Mouse (Mus musculus) C2C12 (cell line): ENCODE measurements around the gene Pde6h. TPM values are rescaled to one million over a fixed set of nuclear protein-coding genes. Genes with fewer than 3 reads are reported as not detected.

Source experiments
- H3K27me3 ChIP-seq: one replicate; pipeline ENCODE4 v1.6.1; 2011; ENCODE audit not compliant: control insufficient read depth, insufficient read depth, insufficient read length
- H3K36me3 ChIP-seq: one replicate; pipeline ENCODE4 v1.6.1; 2011; ENCODE audit not compliant: control insufficient read depth, insufficient read depth
- H3K4me3 ChIP-seq: one replicate; pipeline ENCODE4 v1.5.1; 2011; ENCODE audit warnings: mild to moderate bottlenecking, control low read depth; ENCODE audit not compliant: poor library complexity, insufficient read depth, severe bottlenecking
- H3K79me2 ChIP-seq: one replicate; pipeline ENCODE4 v1.6.1; 2011; ENCODE audit not compliant: control insufficient read depth, insufficient read depth
- H3K79me3 ChIP-seq: one replicate; pipeline ENCODE4 v1.6.1; 2011; ENCODE audit warnings: low read depth, control low read depth
- H3ac ChIP-seq: one replicate; pipeline ENCODE3; 2011; ENCODE audit warnings: low read depth; ENCODE audit not compliant: control insufficient read depth, insufficient read length
- CEBPB ChIP-seq: IDR thresholded peaks from one replicate; pipeline ENCODE4 v1.6.1; 2011; ENCODE audit warnings: low read depth, mild to moderate bottlenecking, control low read depth, moderate library complexity
- CTCF ChIP-seq: IDR thresholded peaks from one replicate; pipeline ENCODE4 v1.5.1; 2011; ENCODE audit not compliant: control insufficient read depth, insufficient read depth, insufficient read length
- FOSL1 ChIP-seq: IDR thresholded peaks from one replicate; pipeline ENCODE4 v1.8.0; 2011; ENCODE audit warnings: mild to moderate bottlenecking, low read length; ENCODE audit not compliant: poor library complexity, insufficient read depth, severe bottlenecking
- MAX ChIP-seq: IDR thresholded peaks from one replicate; pipeline ENCODE4 v1.6.1; 2011; ENCODE audit warnings: mild to moderate bottlenecking, control low read depth
- MYOD1 ChIP-seq: IDR thresholded peaks from one replicate; pipeline ENCODE4 v1.6.1; 2011; ENCODE audit warnings: low read depth; ENCODE audit not compliant: control insufficient read depth, insufficient read length
- MYOG ChIP-seq: IDR thresholded peaks from one replicate; pipeline ENCODE4 v1.6.1; 2011; ENCODE audit not compliant: control insufficient read depth, insufficient read length; ENCODE audit errors: extremely low read depth
- USF1 ChIP-seq: IDR thresholded peaks from one replicate; pipeline ENCODE4 v1.6.1; 2011; ENCODE audit warnings: low read depth, mild to moderate bottlenecking, control low read depth, moderate library complexity
- polyA plus RNA-seq: library from polyadenylated mRNA; unstranded; fragments of >200 nt; fragmentation: generic; extraction: Trizol; gene quantifications from one replicate; pipeline ENCODE4 v1.2.1, GENCODE M21; 2012; ENCODE audit warnings: missing spikeins

Pde6h gene
- polyA plus RNA-seq, 1 experiment: 0.26 TPM

GRCm38 (mm10) chr6:136980331-136980746 lies 56.7 kb downstream of the Pde6h start:
- H3K79me3 ChIP-seq: no peaks in the 10 kb centered on the region
- H3K36me3 ChIP-seq: no peaks in the 10 kb centered on the region
- H3K27me3 ChIP-seq: no peaks in the 10 kb centered on the region
- TF ChIP-seq MYOG (no peak), MAX (no peak), CTCF (no peak), FOSL1 (no peak), CEBPB (no peak), USF1 (no peak), MYOD1 (no peak)
- H3K79me2 ChIP-seq: no peaks in the 10 kb centered on the region
- H3K4me3 ChIP-seq: no peak overlapping the region
- H3ac ChIP-seq: no peak overlapping the region

GRCm38 (mm10) chr6:136982581-136982980 lies 58.9 kb downstream of the Pde6h start:
- H3K79me2 ChIP-seq: no peaks in the 10 kb centered on the region
- TF ChIP-seq CTCF: no peak
- no peaks in the 10 kb centered on the region for H3K36me3 ChIP-seq
- no peak overlapping the region for H3K4me3 ChIP-seq
- H3K79me3 ChIP-seq: no peaks in the 10 kb centered on the region
- no peaks in the 10 kb centered on the region for H3K27me3 ChIP-seq
- H3ac ChIP-seq: no peak overlapping the region

GRCm38 (mm10) chr6:136983201-136983600 lies 59.6 kb downstream of the Pde6h start:
- Histone ChIP-seq H3K27me3 (no peaks in the 10 kb centered on the region), H3ac (no peak overlapping the region), H3K4me3 (no peak overlapping the region), H3K79me3 (no peaks in the 10 kb centered on the region), H3K36me3 (no peaks in the 10 kb centered on the region), H3K79me2 (no peaks in the 10 kb centered on the region)
- TF ChIP-seq USF1: no peak
- TF ChIP-seq FOSL1: no peak
- TF ChIP-seq MYOG: no peak
- TF ChIP-seq CEBPB: no peak
- TF ChIP-seq MYOD1: no peak
- no peak for TF ChIP-seq CTCF
- no peak for TF ChIP-seq MAX

GRCm38 (mm10) chr6:136986019-136986418 lies 62.4 kb downstream of the Pde6h start:
- Histone ChIP-seq H3K4me3 (no peak overlapping the region), H3K79me3 (no peaks in the 10 kb centered on the region)

GRCm38 (mm10) chr6:136986718-136987117 lies 63.1 kb downstream of the Pde6h start:
- no peak overlapping the region for H3K4me3 ChIP-seq
- H3K79me2 ChIP-seq: no peaks in the 10 kb centered on the region
- no peaks in the 10 kb centered on the region for H3K79me3 ChIP-seq
- H3K36me3 ChIP-seq: no peaks in the 10 kb centered on the region
- no peaks in the 10 kb centered on the region for H3K27me3 ChIP-seq
- no peak overlapping the region for H3ac ChIP-seq
- TF ChIP-seq MYOG (no peak), USF1 (no peak), CEBPB (no peak)

More at GRCm38 (mm10) chr6:136986019-136986418, 62.4 kb downstream of the Pde6h start:
- Histone ChIP-seq H3K27me3 (no peaks in the 10 kb centered on the region), H3ac (no peak overlapping the region), H3K36me3 (no peaks in the 10 kb centered on the region), H3K79me2 (no peaks in the 10 kb centered on the region)
- TF ChIP-seq MYOG: no peak
- TF ChIP-seq USF1: no peak
- TF ChIP-seq FOSL1: no peak
- no peak for TF ChIP-seq CTCF

- TF ChIP-seq FOSL1 (no peak), MYOG (no peak), MYOD1 (no peak), CTCF (no peak), CEBPB (no peak), MAX (no peak), USF1 (no peak)
- no peaks in the 10 kb centered on the region for H3K79me2 ChIP-seq
- no peaks in the 10 kb centered on the region for H3K36me3 ChIP-seq
- H3K79me3 ChIP-seq: no peaks in the 10 kb centered on the region
- no peaks in the 10 kb centered on the region for H3K27me3 ChIP-seq
- H3K4me3 ChIP-seq: no peak overlapping the region
- H3ac ChIP-seq: no peak overlapping the region
Observed at GRCm38 (mm10) chr6:136988536-136989060, 65.0 kb downstream of the Pde6h start.
